Mouse (Mus musculus): ENCODE measurements at regions not wholly inside any gene's neighbourhood (a gene's known extent, or its start where the extent isn't known, plus 50 kb on each side); places are given as distances from the start of the nearest gene placed in this dataset.

DNA sequence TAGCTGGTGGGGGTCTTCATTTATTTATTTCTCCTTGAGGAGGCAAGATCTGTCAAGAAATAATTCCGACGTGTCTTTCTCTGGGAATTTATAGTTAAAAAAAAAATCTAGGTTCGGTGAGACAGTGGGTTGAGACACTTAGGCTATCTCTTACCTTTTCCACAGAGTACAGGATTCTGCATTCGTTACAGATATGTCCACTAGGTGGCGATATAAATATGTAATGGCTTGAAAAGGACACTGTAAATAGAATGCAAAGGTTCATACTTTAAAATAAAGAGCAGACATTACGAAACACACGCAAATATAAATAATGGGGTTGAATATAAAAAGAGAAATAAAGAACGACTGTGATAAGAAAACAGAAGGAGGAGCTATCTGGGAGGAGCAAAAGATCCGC lies 517.5 kb downstream of the Cps1 start:
- peak; percentile 46 for DNase-seq (ENCODE audit: low read depth, low spot score)

DNA sequence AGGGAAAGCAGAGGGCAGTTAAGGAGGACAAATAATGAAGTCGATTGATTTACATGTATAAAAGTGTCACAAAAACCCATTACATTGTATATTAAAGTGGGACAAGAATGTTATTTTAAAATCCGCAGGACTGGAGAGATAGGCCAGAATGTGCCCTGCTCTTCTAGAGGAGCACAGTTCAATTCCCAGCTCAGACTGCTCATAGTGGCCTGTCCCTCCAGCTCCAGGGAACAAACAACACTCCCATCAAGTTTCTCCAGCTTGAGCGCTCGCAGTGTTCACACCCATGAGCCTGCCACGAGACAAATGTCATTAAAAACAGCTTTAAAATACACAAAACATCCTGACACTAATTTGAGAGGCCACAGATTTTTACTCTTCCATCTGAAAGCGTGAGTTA lies 517.9 kb downstream of the Cps1 start:
- no peak for DNase-seq (ENCODE audit: low read depth, low spot score)

DNA sequence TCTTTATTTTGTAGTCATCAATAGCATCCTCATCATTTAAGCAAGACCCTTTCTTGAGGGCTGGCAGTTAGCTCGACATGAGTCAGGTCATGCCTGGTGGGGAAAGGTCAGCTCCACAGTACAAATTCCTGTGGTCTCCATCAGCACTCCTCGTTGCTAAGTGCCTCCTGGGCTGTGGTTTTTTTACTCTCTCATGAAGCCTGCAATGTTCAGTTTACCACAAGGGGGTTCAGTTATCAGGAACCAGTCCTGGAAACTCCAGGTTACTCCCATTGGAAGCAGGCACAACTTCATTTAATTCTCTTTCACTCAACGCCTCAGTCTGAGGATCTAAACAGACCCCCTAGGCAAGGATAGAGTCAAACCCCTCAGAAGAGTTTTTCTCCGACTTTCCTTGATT lies 520.8 kb downstream of the Cps1 start:
- no peak for DNase-seq (ENCODE audit: low read depth, low spot score)

Measured in brain, embryonic 18.5 days (tissue).